Mouse (Mus musculus): ENCODE data around the gene Map4k5. TPM values are rescaled to one million over a fixed set of nuclear protein-coding genes. Genes with fewer than 3 reads are reported as not detected.

Gene Map4k5
- total and polyA plus RNA-seq, 3 experiments: 7.0 to 8.5 TPM; not detected in 1

- peaks cover 0 to 4% of the 10 kb centered on the region in 2 experiments; a peak in 2 of 4 replicates for H3K36me3 ChIP-seq (ENCODE audit: control insufficient read depth in 1 of 2, insufficient read depth in 2 of 2, low read length in 2 of 2)
- peaks cover 0 to 12% of the 10 kb centered on the region in 2 experiments; a peak in 3 of 4 replicates for H3K4me1 ChIP-seq (ENCODE audit: control insufficient read depth in 1 of 2, insufficient read depth in 2 of 2, low read length in 2 of 2)
- H3K27me3 ChIP-seq (ENCODE audit: control insufficient read depth in 1 of 2, insufficient read depth in 2 of 2, low read length in 2 of 2): no peaks in the 10 kb centered on the region
- TF ChIP-seq MYB (IDR thresholded peaks at IDR 0.05; ENCODE audit: low read depth, low read length): no peak
- no peak for TF ChIP-seq ZC3H11A (IDR thresholded peaks at IDR 0.05; ENCODE audit: low read depth, low read length)
- no peak for TF ChIP-seq HCFC1 (IDR thresholded peaks at IDR 0.05; ENCODE audit: low read depth, low read length)
- no peak for TF ChIP-seq ELF1 (IDR thresholded peaks at IDR 0.05; ENCODE audit: low read depth, low read length)
- TF ChIP-seq CHD1 (IDR thresholded peaks at IDR 0.05; ENCODE audit: low read depth, low read length): no peak
- no peak overlapping the region for H3K4me3 ChIP-seq (ENCODE audit: control insufficient read depth in 1 of 2, insufficient read depth in 1 of 2, low read depth in 2 of 2, low read length in 2 of 2)
- no peak overlapping the region for H3K27ac ChIP-seq (ENCODE audit: control insufficient read depth, low read depth, low read length)
- H3K9ac ChIP-seq (ENCODE audit: control insufficient read depth, low read depth, low read length, poor library complexity, severe bottlenecking): no peak overlapping the region
- no peaks in the 10 kb centered on the region for H3K79me2 ChIP-seq (ENCODE audit: control insufficient read depth, insufficient read depth, low read length, poor library complexity)
- no peaks in the 10 kb centered on the region for H3K9me3 ChIP-seq (replicated peaks; ENCODE audit: insufficient read depth, low read length)
- DNase-seq (ENCODE audit: low read depth, low spot score): no peak
These were observed 115.0 kb downstream of the Map4k5 start for GRCm38 (mm10) chr12:69777957-69778356.

GRCm38 (mm10) chr12:69777341-69777730 lies 115.7 kb downstream of the Map4k5 start:
- H3K4me1 ChIP-seq (ENCODE audit: control insufficient read depth in 1 of 2, insufficient read depth in 2 of 2, low read length in 2 of 2): peaks cover 0 to 12% of the 10 kb centered on the region in 2 experiments; a peak in 3 of 4 replicates
- no peak overlapping the region for H3K9ac ChIP-seq (ENCODE audit: control insufficient read depth, low read depth, low read length, poor library complexity, severe bottlenecking)
- DNase-seq (ENCODE audit: low read depth, low spot score): no peak
- no peaks in the 10 kb centered on the region for H3K27me3 ChIP-seq (ENCODE audit: control insufficient read depth in 1 of 2, insufficient read depth in 2 of 2, low read length in 2 of 2)
- H3K36me3 ChIP-seq (ENCODE audit: control insufficient read depth in 1 of 2, insufficient read depth in 2 of 2, low read length in 2 of 2): peaks cover 0 to 4% of the 10 kb centered on the region in 2 experiments; a peak in 2 of 4 replicates
- TF ChIP-seq MAFK (IDR thresholded peaks at IDR 0.05; ENCODE audit: borderline replicate concordance, low read depth, low read length) (no peak), POLR2AphosphoS5 (IDR thresholded peaks at IDR 0.05; ENCODE audit: borderline replicate concordance, low read depth, low read length) (no peak), MXI1 (IDR thresholded peaks at IDR 0.05; ENCODE audit: low read depth, low read length) (no peak), GABPA (IDR thresholded peaks at IDR 0.05; ENCODE audit: low read depth, low read length) (no peak), POLR2AphosphoS2 (IDR thresholded peaks at IDR 0.05; ENCODE audit: low read length) (no peak), MYC (IDR thresholded peaks at IDR 0.05; ENCODE audit: low read depth, low read length) (no peak), CTCF (IDR thresholded peaks at IDR 0.05 in 2 of 3, conservative IDR thresholded peaks at IDR 0.05 in 1 of 3; ENCODE audit: control insufficient read depth in 1 of 3, insufficient read depth in 1 of 3, low read depth in 2 of 3, low read length in 3 of 3, poor library complexity in 1 of 3, severe bottlenecking in 1 of 3) (no peak), BHLHE40 (IDR thresholded peaks at IDR 0.05; ENCODE audit: borderline replicate concordance, low read depth, low read length) (no peak)
- H3K79me2 ChIP-seq (ENCODE audit: control insufficient read depth, insufficient read depth, low read length, poor library complexity): no peaks in the 10 kb centered on the region
- H3K9me3 ChIP-seq (replicated peaks; ENCODE audit: insufficient read depth, low read length): no peaks in the 10 kb centered on the region
- H3K4me3 ChIP-seq (ENCODE audit: control insufficient read depth in 1 of 2, insufficient read depth in 1 of 2, low read depth in 2 of 2, low read length in 2 of 2): no peak overlapping the region
- no peak overlapping the region for H3K27ac ChIP-seq (ENCODE audit: control insufficient read depth, low read depth, low read length)

DNA sequence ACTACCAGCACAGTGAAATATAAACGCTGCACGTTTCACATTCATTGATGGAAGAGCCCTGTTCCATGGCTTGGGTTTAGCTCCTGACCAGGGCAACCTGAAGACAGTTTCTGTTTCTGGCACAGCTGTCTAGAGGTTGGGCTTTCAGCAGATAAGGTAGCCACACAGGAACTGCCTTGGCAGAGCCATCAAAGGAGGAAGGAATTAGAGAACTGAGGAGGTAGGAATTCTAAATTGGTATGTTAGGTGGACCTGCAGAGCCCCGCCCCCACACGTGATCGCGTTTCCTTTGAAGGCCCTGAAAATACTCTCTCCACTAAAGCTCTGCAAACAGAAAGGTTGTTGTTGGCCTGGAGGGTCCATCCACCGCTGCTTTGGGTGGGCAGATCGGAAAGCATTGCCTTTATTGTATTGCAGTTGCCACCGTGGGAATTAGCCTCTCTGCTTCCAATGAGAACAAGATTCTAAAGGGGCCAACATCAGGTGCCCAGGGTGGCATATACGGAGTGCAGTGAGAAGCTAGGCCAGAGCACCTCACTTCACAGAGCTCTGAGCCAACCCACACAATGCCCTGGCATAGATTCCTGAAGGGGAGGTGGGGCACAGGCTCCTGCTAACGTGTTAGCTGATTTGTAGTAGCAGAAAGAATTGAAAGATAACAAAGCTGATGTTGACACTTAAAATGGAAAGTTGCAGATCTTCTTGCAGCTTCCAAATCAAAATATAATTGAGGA lies 116.2 kb downstream of the Map4k5 start:
- Histone ChIP-seq H3K9me3 (replicated peaks; ENCODE audit: insufficient read depth, low read length) (no peaks in the 10 kb centered on the region), H3K9ac (ENCODE audit: control insufficient read depth, low read depth, low read length, poor library complexity, severe bottlenecking) (peak overlapping the region; percentile 24), H3K27me3 (ENCODE audit: control insufficient read depth in 1 of 2, insufficient read depth in 2 of 2, low read length in 2 of 2) (no peaks in the 10 kb centered on the region), H3K79me2 (ENCODE audit: control insufficient read depth, insufficient read depth, low read length, poor library complexity) (no peaks in the 10 kb centered on the region), H3K4me3 (ENCODE audit: control insufficient read depth in 1 of 2, insufficient read depth in 1 of 2, low read depth in 2 of 2, low read length in 2 of 2) (peak overlapping the region; percentile 10 to 49), H3K36me3 (ENCODE audit: control insufficient read depth in 1 of 2, insufficient read depth in 2 of 2, low read length in 2 of 2) (peaks cover 0 to 4% of the 10 kb centered on the region in 2 experiments; a peak in 2 of 4 replicates), H3K4me1 (ENCODE audit: control insufficient read depth in 1 of 2, insufficient read depth in 2 of 2, low read length in 2 of 2) (peaks cover 0 to 12% of the 10 kb centered on the region in 2 experiments; a peak in 3 of 4 replicates), H3K27ac (ENCODE audit: control insufficient read depth, low read depth, low read length) (no peak overlapping the region)
- DNase-seq (ENCODE audit: low read depth, low spot score): peak; percentile 49
- TF ChIP-seq ETS1 (IDR thresholded peaks at IDR 0.05; ENCODE audit: low read depth, low read length) (peak; percentile 60), MAFK (IDR thresholded peaks at IDR 0.05; ENCODE audit: borderline replicate concordance, low read depth, low read length) (no peak), MEF2A (IDR thresholded peaks at IDR 0.05; ENCODE audit: extremely low read depth, insufficient replicate concordance, low read depth, low read length, poor library complexity, severe bottlenecking) (no peak), TCF12 (IDR thresholded peaks at IDR 0.05; ENCODE audit: low read depth, low read length) (0 out of 2 replicates have a peak, but pooled peaks have one; percentile 39), USF2 (IDR thresholded peaks at IDR 0.05; ENCODE audit: borderline replicate concordance in 1 of 2, insufficient read depth in 1 of 2, low read depth in 1 of 2, low read length in 2 of 2) (0 out of 4 replicates have a peak, but pooled peaks of 1 of the 2 experiments have one; percentile 40), E2F4 (IDR thresholded peaks at IDR 0.05; ENCODE audit: borderline replicate concordance, low read depth, low read length) (no peak), HCFC1 (IDR thresholded peaks at IDR 0.05; ENCODE audit: low read depth, low read length) (no peak), GABPA (IDR thresholded peaks at IDR 0.05; ENCODE audit: low read depth, low read length) (no peak), MAX (IDR thresholded peaks at IDR 0.05; ENCODE audit: low read length) (peak; percentile 63), EP300 (IDR thresholded peaks at IDR 0.05; ENCODE audit: low read depth in 1 of 2, low read length in 2 of 2) (peak; percentile 27 to 50; a peak in 3 of 4 replicates), TAL1 (IDR thresholded peaks at IDR 0.05; ENCODE audit: low read length) (no peak), KAT2A (conservative IDR thresholded peaks at IDR 0.05; ENCODE audit: low read depth, low read length) (no peak), GATA1 (IDR thresholded peaks at IDR 0.05; ENCODE audit: low read depth, low read length) (no peak)
